Mouse (Mus musculus): ENCODE results near the gene Dnajc12. TPM values are rescaled to one million over a fixed set of nuclear protein-coding genes. Genes with fewer than 3 reads are reported as not detected.
"Not testable (repeated sequence)": the region's sequence is repeated elsewhere in the genome, so short reads cannot be mapped to it uniquely, and the experiment has no call there.

Dnajc12 gene
- polyA plus RNA-seq, 1 experiment, result 0.22 TPM

GRCm38 (mm10) chr10:63368041-63368440 is 14.2 kb upstream of the Dnajc12 start:
- WGBS, result 59% methylated on average over 3 of the region's 3 CpGs
- Histone ChIP-seq H3K27me3 (ENCODE audit: control insufficient read depth, insufficient read depth, low read length) (no peaks in the 10 kb centered on the region), H3K27ac (ENCODE audit: insufficient read depth, low read depth, low read length) (no peak overlapping the region), H3K36me3 (ENCODE audit: control insufficient read depth, insufficient read depth, low read length) (no peaks in the 10 kb centered on the region), H3K4me1 (ENCODE audit: control insufficient read depth, insufficient read depth, insufficient read length, low read length) (no peaks in the 10 kb centered on the region), H3K4me3 (ENCODE audit: low read depth, low read length) (no peak overlapping the region)
- TF ChIP-seq CTCF (IDR thresholded peaks at IDR 0.05; ENCODE audit: extremely low read depth, insufficient read length, insufficient replicate concordance, low read depth, low read length) (no peak), POLR2A (IDR thresholded peaks at IDR 0.05; ENCODE audit: low read depth, low read length) (no peak)

DNA sequence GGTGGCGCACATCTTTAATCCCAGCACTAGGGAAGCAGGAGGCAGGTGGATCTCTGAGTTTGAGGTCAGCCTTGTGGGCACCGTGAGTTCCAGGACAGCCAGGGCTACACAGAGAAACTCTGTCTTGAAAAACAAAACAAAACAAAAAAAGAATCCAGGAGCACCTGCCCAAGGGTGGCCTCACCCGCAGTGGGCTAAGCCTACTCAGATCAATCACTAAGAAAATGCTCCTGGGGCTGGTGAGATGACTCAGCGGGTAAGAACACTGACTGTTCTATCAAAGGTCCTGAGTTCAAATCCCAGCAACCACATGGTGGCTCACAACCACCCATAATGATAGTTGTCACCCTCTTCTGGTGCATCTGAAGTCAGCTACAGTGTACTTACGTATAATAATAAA is 5.9 kb upstream of the Dnajc12 start:
- no peaks in the 10 kb centered on the region for H3K36me3 ChIP-seq (ENCODE audit: control insufficient read depth, insufficient read depth, low read length)
- H3K4me1 ChIP-seq (ENCODE audit: control insufficient read depth, insufficient read depth, insufficient read length, low read length), result no peaks in the 10 kb centered on the region
- H3K27me3 ChIP-seq (ENCODE audit: control insufficient read depth, insufficient read depth, low read length), result no peaks in the 10 kb centered on the region
- TF ChIP-seq POLR2A (IDR thresholded peaks at IDR 0.05; ENCODE audit: low read depth, low read length), result no peak
- no peak for TF ChIP-seq CTCF (IDR thresholded peaks at IDR 0.05; ENCODE audit: extremely low read depth, insufficient read length, insufficient replicate concordance, low read depth, low read length)
- WGBS, result 84% methylated on average over 5 of the region's 5 CpGs
- H3K27ac ChIP-seq (ENCODE audit: insufficient read depth, low read depth, low read length), result no peak overlapping the region
- no peak overlapping the region for H3K4me3 ChIP-seq (ENCODE audit: low read depth, low read length)

DNA sequence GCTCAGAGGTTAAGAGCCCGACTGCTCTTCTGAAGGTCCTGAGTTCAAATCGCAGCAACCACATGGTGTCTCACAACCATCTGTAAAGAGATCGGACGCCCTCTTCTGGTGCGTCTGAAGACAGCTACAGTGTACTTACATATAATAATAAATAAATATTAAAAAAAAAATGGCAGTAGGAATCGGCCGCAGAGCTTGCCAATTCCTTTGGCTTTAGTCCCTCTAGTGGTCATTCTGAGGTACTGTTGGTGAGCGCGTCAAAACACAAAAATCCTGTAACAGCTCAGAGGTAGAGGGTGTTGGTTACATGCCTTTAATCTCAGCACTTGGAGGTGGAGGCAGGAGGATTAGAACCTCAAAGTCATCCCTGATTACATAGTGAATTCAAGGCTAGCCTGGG is 4.8 kb upstream of the Dnajc12 start:
- no peak overlapping the region for H3K4me3 ChIP-seq (ENCODE audit: low read depth, low read length)
- H3K4me1 ChIP-seq (ENCODE audit: control insufficient read depth, insufficient read depth, insufficient read length, low read length), result no peaks in the 10 kb centered on the region
- no peak overlapping the region for H3K27ac ChIP-seq (ENCODE audit: insufficient read depth, low read depth, low read length)
- H3K36me3 ChIP-seq (ENCODE audit: control insufficient read depth, insufficient read depth, low read length), result no peaks in the 10 kb centered on the region
- peak; percentile 21; the same call in 1 of the 2 replicates for TF ChIP-seq CTCF (IDR thresholded peaks at IDR 0.05; ENCODE audit: extremely low read depth, insufficient read length, insufficient replicate concordance, low read depth, low read length)
- TF ChIP-seq POLR2A (IDR thresholded peaks at IDR 0.05; ENCODE audit: low read depth, low read length), result no peak
- 18% methylated on average over 9 of the region's 9 CpGs for WGBS
- no peaks in the 10 kb centered on the region for H3K27me3 ChIP-seq (ENCODE audit: control insufficient read depth, insufficient read depth, low read length)

- no peaks in the 10 kb centered on the region for H3K4me1 ChIP-seq (ENCODE audit: control insufficient read depth, insufficient read depth, insufficient read length, low read length)
- no peak overlapping the region for H3K27ac ChIP-seq (ENCODE audit: insufficient read depth, low read depth, low read length)
- H3K4me3 ChIP-seq (ENCODE audit: low read depth, low read length), result no peak overlapping the region
- H3K27me3 ChIP-seq (ENCODE audit: control insufficient read depth, insufficient read depth, low read length), result no peaks in the 10 kb centered on the region
- WGBS, result 65% methylated on average over 6 of the region's 6 CpGs
- no peaks in the 10 kb centered on the region for H3K36me3 ChIP-seq (ENCODE audit: control insufficient read depth, insufficient read depth, low read length)
- no peak for TF ChIP-seq CTCF (IDR thresholded peaks at IDR 0.05; ENCODE audit: extremely low read depth, insufficient read length, insufficient replicate concordance, low read depth, low read length)
- TF ChIP-seq POLR2A (IDR thresholded peaks at IDR 0.05; ENCODE audit: low read depth, low read length), result no peak
Measured at GRCm38 (mm10) chr10:63378948-63379680, 3.1 kb upstream of the Dnajc12 start.

GRCm38 (mm10) chr10:63381498-63382280 is 554 bp upstream of the Dnajc12 start, which contains the start of gene Sirt1:
Gene Sirt1 (minus strand): TSS chr10:63381704.
- no peaks in the 10 kb centered on the region for H3K27me3 ChIP-seq (ENCODE audit: control insufficient read depth, insufficient read depth, low read length)
- H3K27ac ChIP-seq (ENCODE audit: insufficient read depth, low read depth, low read length), result peak within 1 kb of the TSS; percentile 14; the same call in 1 of the 2 replicates
- no peaks in the 10 kb centered on the region for H3K4me1 ChIP-seq (ENCODE audit: control insufficient read depth, insufficient read depth, insufficient read length, low read length)
- H3K4me3 ChIP-seq (ENCODE audit: low read depth, low read length), result peak within 1 kb of the TSS; percentile 67
- no peak for TF ChIP-seq CTCF (IDR thresholded peaks at IDR 0.05; ENCODE audit: extremely low read depth, insufficient read length, insufficient replicate concordance, low read depth, low read length)
- no peak for TF ChIP-seq POLR2A (IDR thresholded peaks at IDR 0.05; ENCODE audit: low read depth, low read length)
- no peaks in the 10 kb centered on the region for H3K36me3 ChIP-seq (ENCODE audit: control insufficient read depth, insufficient read depth, low read length)
- WGBS, result 3% methylated on average over 24 of the region's 24 CpGs

GRCm38 (mm10) chr10:63385897-63386296 is 3.7 kb downstream of the Dnajc12 start:
- not testable (repeated sequence) for H3K4me1 ChIP-seq (ENCODE audit: control insufficient read depth, insufficient read depth, insufficient read length, low read length); H3K27me3 ChIP-seq (ENCODE audit: control insufficient read depth, insufficient read depth, low read length); H3K36me3 ChIP-seq (ENCODE audit: control insufficient read depth, insufficient read depth, low read length); H3K27ac ChIP-seq (ENCODE audit: insufficient read depth, low read depth, low read length)
- H3K4me3 ChIP-seq (ENCODE audit: low read depth, low read length), result peak overlapping the region; percentile 87; the same call in 1 of the 2 replicates
- 14% methylated on average over 5 of the region's 5 CpGs for WGBS

GRCm38 (mm10) chr10:63386444-63386843 is 4.2 kb downstream of the Dnajc12 start:
- peak overlapping the region; percentile 87 for H3K4me3 ChIP-seq (ENCODE audit: low read depth, low read length)
- peak; percentile 81; the same call in 1 of the 2 replicates for TF ChIP-seq POLR2A (IDR thresholded peaks at IDR 0.05; ENCODE audit: low read depth, low read length)
- peak; percentile 22; the same call in 1 of the 2 replicates for TF ChIP-seq CTCF (IDR thresholded peaks at IDR 0.05; ENCODE audit: extremely low read depth, insufficient read length, insufficient replicate concordance, low read depth, low read length)
- no peaks in the 10 kb centered on the region for H3K36me3 ChIP-seq (ENCODE audit: control insufficient read depth, insufficient read depth, low read length)
- no peaks in the 10 kb centered on the region for H3K4me1 ChIP-seq (ENCODE audit: control insufficient read depth, insufficient read depth, insufficient read length, low read length)
- H3K27me3 ChIP-seq (ENCODE audit: control insufficient read depth, insufficient read depth, low read length), result no peaks in the 10 kb centered on the region
- WGBS, result under 1% methylated on average over 19 of the region's 19 CpGs
- 0 out of 2 replicates have a peak overlapping the region, but pooled peaks have one; percentile 28 for H3K27ac ChIP-seq (ENCODE audit: insufficient read depth, low read depth, low read length)

Measured in small intestine, adult 2 months (tissue).